Mouse (Mus musculus): ENCODE data around the gene Ccnl2.

Gene Ccnl2

DNA sequence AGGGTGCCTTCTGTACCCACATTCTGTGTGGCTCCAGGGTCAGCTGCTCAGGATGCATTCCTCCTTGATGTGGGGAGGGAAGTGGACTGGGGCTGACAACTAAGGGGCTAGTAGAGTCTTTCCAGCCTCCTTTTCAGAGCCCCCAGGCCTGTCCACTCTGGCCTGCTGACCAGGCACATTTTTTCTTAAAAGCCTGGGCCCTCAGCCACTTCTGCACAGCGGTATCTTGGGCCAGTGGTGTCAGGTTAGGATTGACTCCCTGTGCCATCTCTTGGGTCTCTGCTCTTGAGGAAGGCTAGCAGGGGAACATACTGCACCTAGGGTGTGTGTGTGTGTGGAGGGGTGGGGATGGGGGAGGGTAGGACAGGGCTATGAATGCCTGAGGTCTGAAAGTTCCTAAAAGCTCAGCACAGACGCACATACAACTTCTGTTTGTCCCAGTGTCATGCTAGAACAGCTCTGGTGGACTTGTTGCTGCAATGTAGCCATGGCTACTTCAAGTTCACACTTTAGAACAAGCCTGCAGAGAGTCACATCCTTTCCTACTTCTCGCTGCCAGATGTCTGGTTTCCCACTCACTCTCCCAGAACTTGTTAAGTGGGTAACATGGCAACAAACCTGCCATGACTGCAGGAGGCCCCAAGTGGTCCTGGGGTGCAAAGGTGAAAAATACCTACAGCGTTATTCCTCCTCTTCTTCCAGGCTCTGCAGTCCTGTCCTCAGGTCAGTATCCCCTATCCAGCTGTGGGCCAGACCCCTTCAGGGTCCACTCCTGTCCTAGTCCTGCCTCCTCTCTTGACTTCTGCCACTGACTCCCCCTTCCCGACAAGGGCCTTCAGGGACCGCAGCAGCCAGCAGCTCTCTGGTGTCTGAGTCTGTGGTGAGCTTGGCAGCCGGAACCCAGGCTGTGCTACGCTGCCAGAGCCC, 28.1 kb downstream of the Ccnl2 start:
- DNase-seq: no peak

DNA sequence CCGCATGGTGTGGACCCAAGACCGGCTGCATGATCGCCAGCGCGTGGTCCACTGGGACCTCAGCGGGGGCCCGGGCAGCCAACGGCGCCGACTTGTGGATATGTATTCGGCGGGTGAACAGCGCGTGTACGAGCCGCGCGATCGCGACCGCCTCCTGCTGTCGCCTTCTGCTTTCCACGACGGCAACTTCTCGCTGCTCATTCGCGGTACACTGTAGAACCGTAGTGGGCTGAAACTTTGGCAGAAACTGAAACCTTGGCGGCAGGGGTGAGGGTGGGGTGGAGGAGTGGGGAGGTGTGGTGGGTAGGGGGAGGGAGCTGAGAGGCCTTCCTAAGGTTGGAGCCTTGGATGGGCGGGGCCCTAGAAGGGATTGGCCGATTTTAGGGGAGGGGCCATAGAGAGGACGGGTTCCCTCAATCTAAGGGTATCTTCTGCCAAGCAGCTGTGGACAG, 28.7 kb downstream of the Ccnl2 start:
- peak; percentile 98 for DNase-seq

- DNase-seq: peak; percentile 94
These were observed 29.5 kb downstream of the Ccnl2 start for GRCm38 (mm10) chr4:155841651-155842270.

DNA sequence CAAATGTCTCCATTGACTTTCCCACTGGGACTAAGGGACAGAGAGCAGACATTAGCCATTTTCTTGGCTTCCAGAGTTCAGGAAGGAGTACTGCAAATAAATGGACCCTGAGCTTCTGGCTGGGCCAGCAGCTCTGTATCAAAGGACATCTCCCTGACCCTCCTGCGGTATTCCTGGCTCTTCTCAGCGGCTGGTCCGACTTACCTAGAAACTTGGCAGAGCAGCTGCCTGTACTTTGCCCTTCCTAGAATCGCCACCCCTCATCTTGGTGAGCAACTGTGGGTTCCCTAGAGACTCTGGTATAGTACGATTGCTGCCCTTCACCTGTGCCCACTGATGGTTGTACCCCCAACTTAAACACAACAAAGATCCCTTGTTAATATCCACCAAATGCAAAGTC, 30.9 kb downstream of the Ccnl2 start:
- DNase-seq: peak; percentile 86

- peak; percentile 99 for DNase-seq
These were observed 34.7 kb downstream of the Ccnl2 start, which contains the start of gene Dvl1 for GRCm38 (mm10) chr4:155846871-155847578. Gene Dvl1 (plus strand): TSS chr4:155847402.

- peak; percentile 96 for DNase-seq
These were observed 35.5 kb downstream of the Ccnl2 start for GRCm38 (mm10) chr4:155847591-155848352.

DNA sequence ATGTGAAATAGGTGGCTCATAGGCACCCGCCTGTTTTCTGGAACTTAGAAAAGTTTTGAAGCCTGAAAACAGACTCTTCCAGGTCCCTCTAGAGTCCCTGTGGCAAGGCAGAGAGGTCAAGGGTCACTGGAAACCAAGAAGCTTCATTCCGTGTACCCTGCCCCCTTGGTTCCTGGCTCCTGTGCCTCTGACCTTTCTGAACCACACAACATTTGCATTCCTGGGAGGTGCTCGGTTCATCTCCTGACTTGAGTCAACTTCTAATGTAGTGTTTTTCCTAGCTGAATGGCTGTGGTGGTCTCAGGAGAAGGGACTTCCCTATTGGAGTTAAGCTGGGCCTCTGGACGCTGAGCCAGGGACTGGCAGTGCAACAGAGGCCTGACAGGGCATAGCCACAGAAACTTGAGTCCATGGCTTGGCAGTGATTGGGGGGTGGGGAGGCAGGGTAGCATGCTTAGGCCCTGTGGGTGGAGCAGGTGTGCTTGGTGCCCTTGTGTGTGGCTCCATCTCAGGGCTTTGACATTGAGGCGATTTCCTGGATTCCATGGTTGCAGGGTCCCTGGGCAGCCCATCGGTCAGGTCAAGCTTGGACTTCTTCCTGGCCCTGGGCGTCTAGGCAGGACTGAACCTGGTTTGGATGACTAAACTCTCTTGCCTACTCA, 36.3 kb downstream of the Ccnl2 start:
- peak; percentile 92 for DNase-seq

- DNase-seq: peak; percentile 91
These were observed 37.1 kb downstream of the Ccnl2 start for GRCm38 (mm10) chr4:155849391-155849790.

GRCm38 (mm10) chr4:155849792-155850451, 37.6 kb downstream of the Ccnl2 start:
- peak; percentile 87 for DNase-seq

- DNase-seq: peak; percentile 88
These were observed 39.1 kb downstream of the Ccnl2 start for GRCm38 (mm10) chr4:155851368-155851767.

DNA sequence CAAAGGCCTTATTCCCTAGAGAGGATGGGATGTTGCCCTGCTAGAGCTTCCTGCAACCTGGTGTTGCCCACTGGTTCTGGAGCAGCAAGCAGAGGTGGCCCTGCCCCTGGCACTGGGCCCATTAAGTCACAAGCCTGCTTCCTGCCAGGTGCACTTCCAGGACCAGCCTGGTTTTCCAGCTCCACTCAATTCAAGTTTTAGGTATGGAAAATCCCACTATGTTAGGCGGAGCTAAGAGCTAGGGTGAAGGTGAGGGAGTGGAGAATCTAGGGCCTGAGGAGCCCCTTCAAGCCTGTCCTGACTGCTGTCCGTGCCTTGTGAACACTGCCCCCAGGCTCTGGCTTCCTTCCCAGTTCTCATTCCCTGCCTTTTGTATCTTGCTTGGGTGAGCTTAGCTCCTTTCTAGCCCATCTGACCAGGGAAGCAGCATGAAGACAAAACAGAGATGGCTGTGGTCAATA, 39.7 kb downstream of the Ccnl2 start:
- peak; percentile 94 for DNase-seq

DNA sequence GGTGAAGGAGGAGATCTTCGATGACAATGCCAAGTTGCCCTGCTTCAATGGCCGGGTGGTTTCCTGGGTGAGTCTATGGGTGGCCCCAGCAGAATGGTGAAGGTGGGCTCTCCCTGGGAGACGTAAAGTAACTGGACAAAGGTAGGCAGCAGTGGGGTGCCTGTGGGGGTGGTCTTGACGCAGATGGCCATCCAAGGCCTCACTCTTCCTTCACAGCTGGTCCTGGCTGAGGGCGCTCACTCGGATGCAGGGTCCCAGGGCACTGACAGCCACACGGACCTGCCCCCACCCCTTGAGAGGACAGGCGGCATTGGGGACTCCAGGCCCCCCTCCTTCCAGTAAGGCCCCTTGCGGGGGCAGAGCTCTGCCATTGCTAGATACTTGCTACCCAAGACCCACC, 41.1 kb downstream of the Ccnl2 start:
- DNase-seq: peak; percentile 91

GRCm38 (mm10) chr4:155854991-155855390, 42.7 kb downstream of the Ccnl2 start:
- DNase-seq: no peak

DNA sequence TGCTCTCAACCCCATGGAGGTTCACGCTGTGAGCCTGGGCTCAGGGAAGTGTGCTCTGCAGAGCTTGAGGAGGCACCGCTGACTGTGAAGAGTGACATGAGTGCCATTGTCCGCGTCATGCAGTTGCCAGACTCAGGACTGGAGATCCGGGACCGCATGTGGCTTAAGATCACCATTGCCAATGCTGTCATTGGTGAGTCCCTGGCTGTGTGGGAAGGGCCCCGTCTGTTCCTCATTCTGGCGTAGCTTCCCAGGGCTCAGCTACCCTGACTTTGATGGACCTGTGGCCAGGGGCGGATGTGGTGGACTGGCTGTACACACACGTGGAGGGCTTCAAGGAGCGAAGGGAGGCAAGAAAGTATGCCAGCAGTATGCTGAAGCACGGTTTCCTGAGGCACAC, 43.8 kb downstream of the Ccnl2 start:
- peak; percentile 84 for DNase-seq

GRCm38 (mm10) chr4:155856881-155857280, 44.6 kb downstream of the Ccnl2 start:
- no peak for DNase-seq

DNA sequence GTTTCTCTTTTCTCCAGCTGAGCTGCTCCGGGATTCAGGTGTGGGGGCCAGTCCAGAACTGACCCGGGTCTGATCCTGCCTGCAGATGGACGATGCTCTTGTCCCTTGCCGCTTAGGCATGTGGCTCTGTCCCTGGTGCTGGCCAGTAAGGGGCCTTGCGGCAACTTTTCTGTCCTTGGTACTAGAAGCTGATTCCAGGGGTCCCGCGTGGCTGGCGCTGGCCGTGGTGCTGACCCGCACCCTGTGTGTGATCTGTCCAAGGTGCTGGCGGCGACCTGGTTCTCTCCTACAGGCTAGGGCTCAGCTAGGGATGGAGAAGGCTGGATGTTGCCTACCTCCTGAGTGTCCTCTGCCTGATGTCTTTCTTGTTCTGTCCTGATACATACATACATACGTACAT, 47.0 kb downstream of the Ccnl2 start:
- peak; percentile 90 for DNase-seq

DNA sequence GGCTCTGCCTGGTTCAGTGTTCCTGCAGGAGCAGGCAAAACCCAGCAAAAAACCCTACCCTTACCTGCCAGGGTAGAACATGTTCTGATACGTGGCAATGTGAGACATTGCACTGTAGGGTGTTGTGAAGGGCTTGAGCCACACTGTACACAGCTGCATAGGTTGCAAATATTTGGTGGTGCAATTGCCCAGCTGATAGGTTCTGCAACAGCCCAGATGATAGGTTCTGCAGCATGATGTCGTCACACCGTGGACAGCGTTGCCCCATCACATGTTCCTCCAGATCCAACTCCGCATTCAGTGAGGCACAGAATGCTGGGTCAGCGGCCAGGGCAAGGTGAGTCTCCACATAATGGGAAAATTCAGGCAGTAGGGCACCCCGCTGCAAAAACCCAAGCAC, 49.5 kb downstream of the Ccnl2 start:
- DNase-seq: peak; percentile 90

GRCm38 (mm10) chr4:155863001-155863400, 50.7 kb downstream of the Ccnl2 start, which contains the start of gene Tas1r3:
Gene Tas1r3 (minus strand): TSS chr4:155863362.
- DNase-seq: peak; percentile 92

DNA sequence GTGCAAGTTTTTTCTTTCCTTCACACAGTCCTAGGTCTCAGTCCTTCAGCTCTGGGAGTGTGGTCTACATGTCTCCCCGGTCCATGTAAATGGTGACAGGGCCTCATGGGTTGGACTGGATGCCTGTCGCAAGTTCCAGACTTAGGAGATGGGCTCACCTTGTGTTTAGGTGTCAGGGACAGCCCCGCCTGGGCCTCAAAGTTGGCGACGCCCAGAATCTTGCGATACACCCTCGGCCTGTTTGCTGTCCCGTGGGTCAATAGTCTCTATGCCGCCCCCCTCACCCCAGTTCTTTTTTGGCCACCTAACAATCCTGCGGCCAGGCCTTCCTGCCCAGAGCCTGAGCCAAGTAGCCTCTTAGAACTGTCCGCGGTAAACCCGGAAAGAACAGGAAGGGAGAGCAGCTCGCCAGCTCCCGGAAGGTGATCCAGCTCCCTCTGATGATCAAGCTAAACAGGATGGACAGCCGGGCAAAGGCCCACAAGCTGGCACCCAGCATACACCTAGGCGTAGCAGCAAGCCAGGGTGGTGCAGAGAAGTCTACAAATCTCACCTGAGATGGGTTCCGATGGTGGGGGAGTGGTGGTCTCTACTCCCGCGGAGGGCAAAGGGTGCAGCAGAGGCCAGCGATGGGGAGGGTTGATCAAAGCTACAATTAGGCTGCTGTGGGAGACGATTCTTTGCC, 56.5 kb downstream of the Ccnl2 start:
- no peak for DNase-seq

DNA sequence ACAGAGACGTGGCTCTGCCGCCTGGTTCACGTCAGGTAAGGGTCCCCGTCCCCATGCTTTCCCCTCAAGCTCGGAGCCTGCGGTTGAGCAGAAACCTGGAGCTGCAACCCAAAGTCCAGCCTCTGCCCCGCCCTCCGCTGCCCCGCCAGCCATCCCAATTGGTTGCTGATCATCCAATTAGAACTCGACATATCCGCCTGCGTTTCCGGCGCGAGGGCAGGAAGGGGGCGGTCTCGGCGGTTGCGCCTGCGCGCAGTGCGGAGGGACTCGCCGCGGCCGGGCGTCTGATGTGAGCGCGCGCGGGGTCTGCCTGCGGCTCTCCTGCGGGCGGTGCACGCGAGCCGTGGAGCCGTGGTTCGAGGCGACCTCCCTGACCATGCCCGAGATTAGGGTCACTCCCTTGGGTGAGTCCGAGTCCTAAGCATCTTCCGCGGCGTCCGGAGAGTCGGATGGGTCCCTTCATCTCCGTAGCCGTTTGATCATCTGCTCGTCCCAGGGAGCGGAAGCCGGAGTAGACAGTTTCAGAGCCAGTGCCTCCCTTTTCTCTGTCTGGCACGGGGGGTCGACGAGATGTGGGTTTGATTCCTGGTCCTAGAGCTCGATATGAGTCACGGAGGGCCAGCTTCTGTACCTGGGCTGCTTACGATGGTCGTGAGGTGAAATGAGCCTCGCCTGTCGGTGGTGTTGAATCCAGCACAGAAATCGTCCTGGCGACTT, 57.2 kb downstream of the Ccnl2 start, which contains the start of the genes Cptp and Ints11:
Cptp (minus strand) TSS at position 124 of the 717 bp plus-strand sequence.
Ints11 (plus strand) TSS at position 230 of the 717 bp plus-strand sequence.
- peak; percentile 100 for DNase-seq

Measured in heart, adult 11 months (tissue).